Mouse (Mus musculus) cerebellum, adult 9-10 months (tissue): Measurements from ENCODE around the gene Baz2b.

Source experiments
- DNase-seq: peaks from one replicate; pipeline ENCODE4 v3.0.0; 2022

Gene Baz2b

GRCm38 (mm10) chr2:60128631-60129030 is 81.0 kb downstream of the Baz2b start:
- DNase-seq = no peak

DNA sequence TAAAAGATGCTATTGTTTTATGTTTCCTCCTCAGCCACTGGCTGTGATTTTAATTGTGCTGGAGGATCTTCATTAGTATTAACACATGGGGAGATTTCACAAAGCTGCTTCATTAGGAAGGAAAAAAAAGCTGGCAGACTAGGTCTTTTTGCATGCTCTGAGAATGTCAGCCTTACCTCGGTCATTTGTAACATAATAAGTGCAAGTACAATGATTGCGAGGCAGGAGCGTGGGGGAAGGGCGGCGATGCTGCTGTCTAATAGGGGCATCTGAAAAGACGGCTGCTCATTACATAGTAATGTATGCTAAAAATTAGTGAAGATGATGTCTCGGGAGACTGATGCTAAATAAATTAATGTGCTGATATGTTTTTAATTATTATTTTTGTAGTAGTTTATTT is 82.8 kb downstream of the Baz2b start:
- DNase-seq = no peak

DNA sequence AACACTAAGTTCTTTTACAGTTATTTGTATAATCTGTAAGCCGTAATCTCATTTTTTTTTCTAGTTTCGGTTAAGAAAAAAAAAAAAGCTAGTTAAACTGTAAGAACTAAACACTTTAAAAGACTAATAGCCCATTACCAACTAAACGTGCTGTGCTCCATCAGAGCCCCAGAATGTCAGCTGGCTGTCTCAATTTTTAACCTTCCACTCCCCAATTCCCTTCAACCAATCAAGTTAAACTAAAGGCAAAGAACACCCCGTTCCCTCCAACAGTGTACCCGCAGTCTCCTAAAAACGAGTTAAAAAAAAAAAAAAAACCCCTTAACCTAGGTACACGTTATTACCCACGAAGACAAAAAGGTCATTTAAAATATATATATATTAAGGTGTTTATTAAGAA is 83.3 kb downstream of the Baz2b start:
- DNase-seq = no peak

- peak; percentile 67 for DNase-seq
Measured at GRCm38 (mm10) chr2:60125049-60126004, 84.3 kb downstream of the Baz2b start.

DNA sequence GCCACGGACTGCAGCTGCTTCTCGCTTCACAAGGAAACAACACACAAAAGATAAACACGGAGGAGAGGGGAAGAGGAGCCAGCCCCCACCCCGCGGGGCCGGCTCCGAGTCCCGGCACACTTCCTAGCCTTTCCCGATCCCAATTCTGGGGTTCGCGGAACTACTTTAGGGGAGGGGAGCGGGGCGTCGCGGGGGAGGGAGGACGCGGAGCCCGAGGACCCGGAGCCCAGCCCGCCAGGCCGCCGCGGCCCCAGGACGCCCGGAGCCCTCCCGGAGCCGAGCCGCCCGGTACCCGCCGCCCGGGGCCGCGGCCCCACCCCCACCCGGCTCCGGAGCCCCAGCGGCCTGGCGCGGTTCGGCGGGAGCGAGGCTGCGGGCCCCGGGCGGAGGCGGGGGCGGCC is 85.0 kb downstream of the Baz2b start:
- DNase-seq = no peak

DNA sequence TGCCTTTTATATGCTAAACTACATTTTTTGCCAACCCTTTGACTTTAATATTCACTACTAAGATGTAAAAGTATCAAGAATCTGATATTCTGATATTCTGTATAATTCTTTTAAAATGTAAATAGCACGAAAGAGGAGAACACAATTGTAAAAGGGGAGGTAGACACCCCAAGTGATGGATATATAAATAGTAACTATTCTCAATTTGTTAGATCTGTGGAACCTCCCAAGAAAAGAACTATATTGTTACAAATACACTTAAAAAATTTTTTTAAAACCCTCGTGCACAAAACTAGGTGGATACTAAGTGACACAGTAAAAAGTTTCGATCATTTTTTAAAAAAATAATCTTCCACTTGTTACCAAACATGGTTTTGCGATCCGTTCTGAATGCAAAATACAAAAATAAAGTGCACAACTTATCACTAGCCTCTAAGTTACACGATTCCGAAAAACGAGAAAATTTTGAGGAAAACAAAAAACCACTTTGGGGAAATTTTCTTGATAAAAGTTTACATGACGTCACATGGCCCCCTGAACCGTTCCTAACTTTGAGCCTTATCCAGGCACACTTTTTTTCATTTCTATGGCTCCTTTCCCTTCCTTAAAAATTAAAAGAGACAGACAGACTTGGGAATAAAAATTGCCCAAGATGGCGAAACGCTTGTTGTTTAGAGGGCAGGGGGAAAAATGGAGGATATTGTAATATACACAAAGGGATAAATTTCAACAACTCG is 85.6 kb downstream of the Baz2b start:
- no peak for DNase-seq

GRCm38 (mm10) chr2:60123061-60123874 is 86.4 kb downstream of the Baz2b start:
- DNase-seq = no peak

- DNase-seq = no peak
Measured at GRCm38 (mm10) chr2:60122188-60122587, 87.5 kb downstream of the Baz2b start.

GRCm38 (mm10) chr2:60120681-60121080 is 89.0 kb downstream of the Baz2b start:
- DNase-seq = no peak

DNA sequence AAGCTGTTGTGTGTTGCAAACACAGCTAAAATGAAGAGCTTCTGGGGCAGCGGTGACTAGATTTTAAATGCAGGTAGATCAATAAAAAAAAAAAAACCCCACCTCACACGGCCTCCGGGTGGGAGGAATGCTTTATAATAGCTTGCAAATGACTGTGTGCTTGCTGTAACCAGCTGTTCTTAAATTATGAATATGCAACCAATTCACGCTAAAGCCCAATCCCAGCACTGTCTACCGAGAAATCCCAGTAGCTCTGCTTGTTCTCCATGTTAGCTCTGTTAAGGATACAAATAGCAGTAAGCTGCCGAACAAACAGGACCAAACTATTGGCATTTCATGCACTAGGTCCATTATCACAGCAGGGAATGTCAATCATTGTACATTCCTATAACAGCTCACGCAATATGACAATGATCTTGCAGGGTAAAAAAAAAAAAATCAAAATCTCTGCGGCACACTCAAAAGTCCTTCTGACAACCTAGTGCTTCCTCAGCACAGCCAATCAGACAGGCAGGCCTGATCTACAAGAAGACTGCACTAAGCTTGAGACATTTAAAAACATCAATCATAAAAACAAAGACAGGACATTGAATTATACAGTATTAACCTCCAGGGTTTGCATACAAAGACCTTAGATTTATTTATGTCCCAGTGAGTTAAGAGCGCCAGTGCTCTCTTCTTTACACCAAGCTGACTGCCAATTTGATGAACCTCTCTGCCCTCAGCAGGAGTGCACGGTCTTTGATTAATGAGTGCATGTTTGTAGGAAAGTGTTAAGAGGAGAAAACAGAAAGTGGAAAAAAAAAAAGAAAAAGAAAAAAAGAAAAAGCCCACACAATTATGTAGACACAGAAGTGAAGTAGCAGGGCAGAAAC is 90.7 kb downstream of the Baz2b start:
- DNase-seq = no peak

DNA sequence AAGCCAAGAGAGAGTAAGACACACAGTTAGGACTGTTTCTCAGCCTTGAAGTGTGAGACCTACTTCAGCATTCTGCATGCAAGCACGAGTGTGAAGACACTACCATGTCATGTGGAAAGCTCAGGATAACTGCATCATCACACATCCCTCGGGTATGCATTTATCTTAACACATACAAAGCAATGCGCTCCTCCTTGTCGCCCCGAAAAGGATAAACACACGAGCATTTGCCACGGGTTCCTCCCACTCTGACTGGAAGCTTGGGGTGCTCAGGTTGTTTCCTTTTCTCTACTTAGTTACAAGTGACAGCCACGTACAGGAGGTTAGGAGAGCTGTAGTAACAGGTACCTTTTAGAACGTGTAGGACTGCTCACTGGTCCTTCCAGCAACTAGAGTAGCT is 91.8 kb downstream of the Baz2b start:
- DNase-seq = no peak

GRCm38 (mm10) chr2:60115891-60116554 is 93.6 kb downstream of the Baz2b start:
- no peak for DNase-seq

DNA sequence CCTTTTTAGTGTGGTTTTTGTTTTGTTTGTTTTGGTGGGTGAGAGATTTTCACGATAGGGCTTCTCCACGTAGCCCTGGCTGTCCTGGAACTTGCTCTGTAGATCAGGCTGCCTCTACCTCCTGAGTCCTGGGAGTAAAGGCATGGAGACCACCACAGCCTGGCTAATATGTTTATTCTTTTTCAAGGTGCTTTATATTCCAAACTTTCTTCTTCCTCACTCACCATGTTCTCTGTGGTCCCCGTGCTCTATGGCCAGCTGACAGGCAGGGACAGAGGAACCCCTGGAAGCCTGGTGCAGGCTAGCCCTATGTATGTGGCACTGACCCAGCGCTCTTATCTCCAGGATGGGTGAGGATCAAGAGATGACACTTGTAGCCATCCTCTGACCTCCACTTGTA is 94.7 kb downstream of the Baz2b start:
- DNase-seq = no peak

- DNase-seq = no peak
Measured at GRCm38 (mm10) chr2:60113661-60114560, 95.7 kb downstream of the Baz2b start.

- no peak for DNase-seq
Measured at GRCm38 (mm10) chr2:60112116-60112515, 97.5 kb downstream of the Baz2b start.

DNA sequence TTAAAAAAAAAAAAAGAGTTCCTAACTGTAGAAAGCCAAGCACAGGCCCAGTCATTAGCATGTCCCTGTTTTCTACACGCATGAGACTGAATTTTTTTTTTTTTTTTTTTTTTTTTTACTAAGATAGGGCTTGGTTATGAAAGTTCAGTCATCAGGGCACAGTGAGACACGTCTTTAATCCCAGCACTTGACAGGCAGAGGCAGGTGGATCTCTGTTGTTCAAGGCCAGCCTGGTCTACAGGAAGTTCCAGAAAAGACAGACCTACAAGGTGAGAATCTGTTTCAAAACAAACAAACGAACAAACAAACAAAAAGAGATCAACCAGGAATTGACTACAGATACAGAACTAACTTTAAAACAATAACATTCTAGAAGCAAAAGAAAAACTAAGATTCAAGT is 100.6 kb downstream of the Baz2b start:
- no peak for DNase-seq

GRCm38 (mm10) chr2:60096625-60097024 is 113.0 kb downstream of the Baz2b start:
- no peak for DNase-seq

GRCm38 (mm10) chr2:60090280-60090679 is 119.4 kb downstream of the Baz2b start:
- DNase-seq = no peak

- DNase-seq = no peak
Measured at GRCm38 (mm10) chr2:60089528-60090247, 120.0 kb downstream of the Baz2b start.
